Mouse (Mus musculus): Measurements from ENCODE around the gene Cox7b.

DNA sequence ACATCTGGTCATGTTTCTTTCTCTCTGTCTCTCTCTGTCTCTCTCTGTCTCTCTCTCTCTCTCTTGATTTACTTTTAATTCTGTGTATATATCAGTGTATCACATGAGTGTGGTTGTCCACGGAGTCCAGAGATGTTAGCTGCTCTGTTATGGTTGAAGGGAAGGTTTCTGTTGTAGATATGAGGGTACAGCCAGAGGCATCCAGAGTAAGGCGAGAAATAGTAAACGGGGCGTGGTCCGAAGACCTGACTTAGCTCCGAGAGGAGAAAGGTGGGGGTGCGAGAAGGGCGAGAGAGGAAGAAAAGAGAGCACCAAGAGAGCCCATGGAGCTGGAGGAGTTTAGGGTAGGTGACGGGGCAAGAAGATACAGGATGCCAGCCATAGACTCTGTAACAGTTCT, 30.4 kb downstream of the Cox7b start:
- TF ChIP-seq CTCF (IDR thresholded peaks at IDR 0.05) (no peak), EP300 (IDR thresholded peaks at IDR 0.05) (no peak)

Data from lung, postnatal 0 days (tissue).